Mouse (Mus musculus) hindbrain, embryonic 11.5 days (tissue): Measurements from ENCODE around the gene Ttyh3. TPM values are rescaled to one million over a fixed set of nuclear protein-coding genes. Genes with fewer than 3 reads are reported as not detected.
"Not testable (repeated sequence)": the region's sequence is repeated elsewhere in the genome, so short reads cannot be mapped to it uniquely, and the experiment has no call there.

Experiments used
- ATAC-seq: fragments of 200-750 bp; cut with Nextera tagmentation; 2 replicates; pipeline ENCODE4 v1.8.0; 2017; ENCODE audit warnings: mild to moderate bottlenecking, moderate TSS enrichment, moderate library complexity; ENCODE audit not compliant: low FRiP score
- DNase-seq: peaks from one replicate; pipeline ENCODE4 v3.0.0-alpha.2; 2015; ENCODE audit warnings: low spot score
- H3K27ac ChIP-seq: fragments of 300-500 bp; sonication (generic); 2 replicates; pipeline ENCODE4 v1.5.1; 2014; ENCODE audit warnings: mild to moderate bottlenecking, low read depth, low read length
- H3K27me3 ChIP-seq: fragments of 300-500 bp; sonication (generic); 2 replicates; pipeline ENCODE4 v1.6.1; 2014; ENCODE audit warnings: mild to moderate bottlenecking, low read length, moderate library complexity, mixed read lengths; ENCODE audit not compliant: control insufficient read depth, insufficient read depth
- H3K36me3 ChIP-seq: fragments of 300-500 bp; sonication (generic); 2 replicates; pipeline ENCODE4 v1.6.1; 2014; ENCODE audit warnings: mild to moderate bottlenecking, low read length, moderate library complexity, mixed read lengths; ENCODE audit not compliant: control insufficient read depth, insufficient read depth
- H3K4me1 ChIP-seq: fragments of 300-500 bp; sonication (generic); replicated peaks from 2 replicates; pipeline ENCODE4 v1.6.1; 2014; ENCODE audit warnings: low read length, mixed read lengths; ENCODE audit not compliant: control insufficient read depth, insufficient read depth
- H3K4me2 ChIP-seq: fragments of 300-500 bp; sonication (generic); replicated peaks from 2 replicates; pipeline ENCODE4 v1.6.1; 2014; ENCODE audit warnings: mild to moderate bottlenecking, low read depth, low read length
- H3K4me3 ChIP-seq: fragments of 300-500 bp; sonication (generic); 2 replicates; pipeline ENCODE4 v1.5.1; 2014; ENCODE audit warnings: low read depth, low read length
- H3K9ac ChIP-seq: fragments of 300-500 bp; sonication (generic); 2 replicates; pipeline ENCODE4 v1.6.1; 2014; ENCODE audit warnings: low read depth, low read length
- H3K9me3 ChIP-seq: fragments of 300-500 bp; sonication (generic); 2 replicates; pipeline ENCODE4 v1.6.1; 2016; ENCODE audit warnings: low read length; ENCODE audit not compliant: control insufficient read depth
- WGBS: fragments of 180-500 bp; shearing (Covaris S2); extraction: QIAGEN DNeasy Blood & Tissue Kit; methylation state at CpG from one replicate; pipeline ENCODE4 v1.1.7; 2014; 5-methylcytosine and 5-hydroxymethylcytosine counted together
- polyA plus RNA-seq: library from polyadenylated mRNA; unstranded; fragments of >200 nt; fragmentation: Nextera tagmentation; extraction: Ambion mirVana; gene quantifications from 2 replicates; pipeline ENCODE4 v1.2.1, GENCODE M21; 2014

The Ttyh3 gene
- polyA plus RNA-seq, 1 experiment from 2014 or later, result 53.1 TPM

GRCm38 (mm10) chr5:140675640-140676039 is 26.8 kb upstream of the Ttyh3 start:
- Histone ChIP-seq H3K4me3 (no peak overlapping the region), H3K4me2 (no peak overlapping the region), H3K9me3 (no peaks in the 10 kb centered on the region), H3K36me3 (no peaks in the 10 kb centered on the region), H3K9ac (no peak overlapping the region), H3K27me3 (no peaks in the 10 kb centered on the region), H3K4me1 (no peaks in the 10 kb centered on the region), H3K27ac (no peak overlapping the region)
- DNase-seq (no peak), ATAC-seq (no peak)
- 88% methylated on average over 11 of the region's 11 CpGs for WGBS

- no peak overlapping the region for H3K27ac ChIP-seq
Measured at GRCm38 (mm10) chr5:140675079-140675478, 26.2 kb upstream of the Ttyh3 start.

GRCm38 (mm10) chr5:140674036-140674435 is 25.2 kb upstream of the Ttyh3 start:
- H3K4me1 ChIP-seq, result no peaks in the 10 kb centered on the region
- DNase-seq (no peak), ATAC-seq (no peak)
- no peak overlapping the region for H3K4me2 ChIP-seq
- no peaks in the 10 kb centered on the region for H3K27me3 ChIP-seq
- H3K9ac ChIP-seq, result no peak overlapping the region
- no peak overlapping the region for H3K4me3 ChIP-seq
- no peaks in the 10 kb centered on the region for H3K9me3 ChIP-seq
- peaks cover 2% of the 10 kb centered on the region; the same call in 1 of the 2 replicates for H3K36me3 ChIP-seq
- 89% methylated on average over 17 of the region's 17 CpGs for WGBS
- H3K27ac ChIP-seq, result no peak overlapping the region

More at GRCm38 (mm10) chr5:140675079-140675478, 26.2 kb upstream of the Ttyh3 start:
- Histone ChIP-seq H3K27me3 (no peaks in the 10 kb centered on the region), H3K4me1 (no peaks in the 10 kb centered on the region), H3K9me3 (no peaks in the 10 kb centered on the region), H3K4me2 (no peak overlapping the region), H3K36me3 (no peaks in the 10 kb centered on the region), H3K4me3 (no peak overlapping the region), H3K9ac (no peak overlapping the region)
- 86% methylated on average over 11 of the region's 11 CpGs for WGBS
- DNase-seq (no peak), ATAC-seq (no peak)

- DNase-seq, H3K27me3 ChIP-seq, H3K27ac ChIP-seq, H3K4me1 ChIP-seq, H3K9me3 ChIP-seq, ATAC-seq, H3K4me2 ChIP-seq, H3K36me3 ChIP-seq, H3K9ac ChIP-seq, H3K4me3 ChIP-seq: not testable (repeated sequence)
- WGBS, result 88% methylated on average over 6 of the region's 6 CpGs
Measured at GRCm38 (mm10) chr5:140672603-140673002, 23.8 kb upstream of the Ttyh3 start.

DNA sequence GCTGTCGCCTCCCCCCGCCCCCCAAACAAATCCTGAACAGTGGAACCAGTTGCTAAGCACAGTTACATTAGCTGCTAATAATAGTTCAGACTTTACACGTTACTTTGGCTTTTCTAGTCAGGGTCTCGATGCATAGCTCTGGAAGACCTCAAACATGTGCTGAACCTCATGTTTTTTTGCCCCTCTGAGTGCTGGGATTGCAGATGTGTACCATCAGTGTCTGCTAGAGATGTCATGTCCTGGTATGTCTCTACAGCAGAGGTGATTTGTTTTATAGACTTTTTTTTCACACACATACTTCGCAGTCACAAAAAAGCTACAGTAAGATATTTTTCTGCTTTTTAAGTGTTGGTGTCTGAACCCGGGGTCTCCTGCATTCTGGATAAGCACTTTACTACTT is 23.3 kb upstream of the Ttyh3 start:
- 91% methylated on average over 6 of the region's 6 CpGs for WGBS
- H3K27ac ChIP-seq, result no peak overlapping the region
- no peak overlapping the region for H3K9ac ChIP-seq
- ATAC-seq (no peak), DNase-seq (no peak)
- H3K36me3 ChIP-seq, result peaks cover 3% of the 10 kb centered on the region; the same call in 1 of the 2 replicates
- H3K4me1 ChIP-seq, result no peaks in the 10 kb centered on the region
- no peak overlapping the region for H3K4me2 ChIP-seq
- no peak overlapping the region for H3K4me3 ChIP-seq
- H3K9me3 ChIP-seq, result no peaks in the 10 kb centered on the region
- no peaks in the 10 kb centered on the region for H3K27me3 ChIP-seq

DNA sequence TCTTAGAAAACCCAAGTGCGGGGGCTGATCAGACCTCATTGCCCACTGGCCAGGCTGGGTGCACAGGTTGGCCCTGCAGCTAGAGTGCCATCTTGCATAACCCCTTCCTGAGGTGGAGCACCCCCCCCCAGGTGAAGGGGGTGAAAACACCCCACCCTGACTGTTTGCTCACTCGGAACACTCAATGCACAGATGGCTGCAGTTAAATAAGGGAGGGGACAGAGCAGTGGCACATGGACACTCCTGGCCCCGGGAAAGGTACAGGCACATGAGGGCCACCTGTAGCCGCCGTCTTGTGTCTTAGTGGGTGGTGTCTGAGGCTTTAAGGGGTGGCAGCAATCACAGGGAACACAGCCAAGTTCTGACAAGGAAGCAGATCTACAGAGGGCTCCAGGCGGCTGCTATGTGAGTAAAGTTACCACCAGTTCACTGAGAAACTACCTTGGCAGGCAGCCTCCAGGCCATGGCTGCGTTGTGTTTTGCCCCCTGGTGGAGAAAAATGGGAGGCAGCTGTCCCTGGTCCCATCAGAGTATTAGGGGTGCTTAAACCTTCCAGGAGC is 14.9 kb upstream of the Ttyh3 start:
- no peak overlapping the region for H3K9ac ChIP-seq
- ATAC-seq (no peak), DNase-seq (peak; percentile 64)
- H3K27ac ChIP-seq, result no peak overlapping the region
- H3K27me3 ChIP-seq, result no peaks in the 10 kb centered on the region; the same call in 1 of the 2 replicates
- 68% methylated on average over 7 of the region's 7 CpGs for WGBS
- H3K4me3 ChIP-seq, result no peak overlapping the region
- no peaks in the 10 kb centered on the region for H3K9me3 ChIP-seq
- no peaks in the 10 kb centered on the region for H3K36me3 ChIP-seq
- no peak overlapping the region for H3K4me2 ChIP-seq
- no peaks in the 10 kb centered on the region; the same call in 1 of the 2 replicates for H3K4me1 ChIP-seq

DNA sequence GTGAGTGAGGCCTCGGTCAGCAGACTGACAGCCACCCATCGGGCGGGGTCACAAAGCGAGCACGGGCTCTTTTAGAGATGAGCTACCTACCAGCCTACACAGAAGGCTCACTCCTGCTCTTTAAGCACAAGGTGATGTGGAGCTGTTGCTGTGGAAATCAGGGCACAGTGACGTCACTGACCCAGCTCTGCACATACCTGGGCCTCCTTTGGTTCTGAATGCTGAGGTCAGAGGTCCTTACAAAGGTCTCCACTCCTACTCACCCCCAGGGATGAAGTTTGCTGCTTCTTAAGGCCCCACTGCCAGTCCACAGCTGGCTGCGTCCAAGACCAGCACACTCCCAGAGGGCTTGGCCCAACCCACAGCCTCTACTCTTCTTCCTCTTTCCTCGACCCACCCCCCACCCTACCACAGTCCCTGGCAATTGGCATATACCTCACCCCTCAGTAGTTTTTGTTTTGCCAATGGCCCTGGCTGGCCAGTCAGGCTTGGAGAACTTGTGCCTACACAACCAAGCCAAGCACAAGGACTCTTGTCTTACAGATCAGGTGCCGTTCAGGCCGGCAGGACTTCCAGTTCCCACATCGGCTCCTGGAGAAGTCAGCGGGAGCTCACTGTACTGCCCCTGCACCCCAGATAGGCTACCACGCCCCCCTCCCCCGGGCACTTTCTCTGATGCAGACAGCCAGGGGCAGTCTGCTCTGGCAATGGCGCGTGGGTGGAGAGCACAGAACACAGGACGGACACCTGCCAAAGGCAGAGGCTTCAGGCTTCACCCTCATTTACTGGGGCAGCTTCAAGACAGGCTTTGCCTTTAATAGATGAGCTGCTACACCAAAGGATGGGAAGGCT is 14.1 kb upstream of the Ttyh3 start:
- Histone ChIP-seq H3K9ac (no peak overlapping the region), H3K36me3 (no peaks in the 10 kb centered on the region), H3K27me3 (no peaks in the 10 kb centered on the region; the same call in 1 of the 2 replicates), H3K27ac (no peak overlapping the region), H3K4me2 (no peak overlapping the region), H3K4me3 (no peak overlapping the region), H3K4me1 (no peaks in the 10 kb centered on the region; the same call in 1 of the 2 replicates), H3K9me3 (no peaks in the 10 kb centered on the region)
- WGBS, result 71% methylated on average over 17 of the region's 17 CpGs
- DNase-seq, result no peak
- ATAC-seq, result no peak

- H3K4me2 ChIP-seq, result no peak overlapping the region
- no peak overlapping the region for H3K9ac ChIP-seq
- H3K36me3 ChIP-seq, result no peaks in the 10 kb centered on the region
- H3K9me3 ChIP-seq, result no peaks in the 10 kb centered on the region
- WGBS, result 75% methylated on average over 12 of the region's 12 CpGs
- H3K4me1 ChIP-seq, result no peaks in the 10 kb centered on the region; the same call in 1 of the 2 replicates
- no peaks in the 10 kb centered on the region; the same call in 1 of the 2 replicates for H3K27me3 ChIP-seq
- DNase-seq, result no peak
- no peak overlapping the region for H3K27ac ChIP-seq
- H3K4me3 ChIP-seq, result no peak overlapping the region
- no peak for ATAC-seq
Measured at GRCm38 (mm10) chr5:140661875-140662643, 13.2 kb upstream of the Ttyh3 start.
